Mouse (Mus musculus): ENCODE results near the gene Usp39.

Gene Usp39

DNA sequence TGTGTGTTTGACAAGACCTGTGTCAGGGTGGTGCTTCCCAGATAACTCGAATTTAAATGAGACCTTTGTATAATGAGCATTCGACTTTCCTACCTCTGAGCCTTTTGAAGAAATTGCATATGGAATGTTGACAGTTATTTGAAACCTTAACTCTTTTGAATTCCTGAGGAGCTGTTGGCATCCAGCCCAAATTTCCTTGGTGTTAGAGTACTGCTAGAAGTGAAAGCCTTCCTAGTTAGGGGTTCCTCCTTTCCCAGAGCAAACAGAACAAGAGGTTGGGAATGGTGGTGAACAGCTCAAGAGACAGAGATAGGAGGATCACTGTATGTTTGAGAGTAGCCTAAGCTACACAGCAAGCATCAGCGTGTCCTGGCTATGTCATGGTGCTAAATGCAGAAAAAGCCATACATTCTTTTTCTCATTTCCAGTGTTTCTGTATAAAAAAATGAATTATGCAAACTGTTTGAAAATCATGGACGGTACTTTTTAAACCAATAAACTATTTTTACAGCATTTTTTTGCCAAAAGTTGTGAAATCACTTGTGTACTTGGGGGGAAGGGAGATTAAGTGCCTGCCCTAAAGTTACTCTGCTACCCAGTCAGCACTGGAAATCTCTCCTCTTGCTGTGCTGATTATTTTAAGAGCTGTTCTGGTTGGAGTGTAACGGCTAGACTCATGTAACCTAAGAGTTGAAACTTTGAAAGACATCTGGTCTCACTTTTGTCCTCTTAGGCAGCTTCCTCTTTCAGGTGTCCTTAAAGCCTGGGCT, 7.8 kb upstream of the Usp39 start:
- DNase-seq (ENCODE audit: extremely low spot score) = no peak

DNA sequence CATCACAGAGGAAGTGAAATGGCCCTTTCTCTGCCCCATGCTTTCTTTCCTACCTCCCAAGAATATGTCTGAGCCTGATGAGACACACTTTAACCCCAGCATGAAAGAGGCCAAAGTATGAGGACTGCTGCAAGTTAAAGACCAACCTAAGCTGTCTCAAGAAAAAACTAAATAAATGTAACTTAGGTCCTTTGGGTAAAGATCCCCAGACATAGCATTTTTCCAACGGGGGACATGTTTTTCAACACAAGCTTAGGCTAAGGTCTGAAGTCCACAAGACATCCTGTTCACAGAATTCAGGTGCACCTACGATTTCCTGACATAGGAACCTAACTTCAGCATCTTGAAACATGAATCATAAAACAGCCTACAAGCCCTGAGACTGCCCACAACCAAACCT, 5.2 kb upstream of the Usp39 start:
- no peak for DNase-seq (ENCODE audit: extremely low spot score)

DNA sequence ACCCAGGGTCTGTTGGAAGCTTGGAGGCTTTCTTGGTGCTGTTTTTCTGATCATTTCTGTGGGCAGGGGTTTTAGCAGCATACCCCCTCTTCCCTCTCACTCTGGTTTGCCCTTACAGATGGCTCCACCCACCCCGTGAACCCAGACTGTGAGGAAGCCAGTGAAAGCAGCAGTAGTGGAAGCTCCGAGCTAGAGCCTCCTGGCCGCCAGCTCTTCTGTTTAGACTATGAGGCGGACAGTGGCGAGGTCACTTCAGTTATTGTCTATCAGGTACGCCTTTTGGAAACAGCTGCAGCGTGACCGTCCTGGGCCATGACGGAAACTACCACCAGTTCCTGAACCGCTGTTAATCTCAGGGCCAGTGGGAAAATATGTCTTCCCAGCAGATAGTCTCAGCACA, 3.4 kb upstream of the Usp39 start:
- DNase-seq (ENCODE audit: extremely low spot score) = no peak

DNA sequence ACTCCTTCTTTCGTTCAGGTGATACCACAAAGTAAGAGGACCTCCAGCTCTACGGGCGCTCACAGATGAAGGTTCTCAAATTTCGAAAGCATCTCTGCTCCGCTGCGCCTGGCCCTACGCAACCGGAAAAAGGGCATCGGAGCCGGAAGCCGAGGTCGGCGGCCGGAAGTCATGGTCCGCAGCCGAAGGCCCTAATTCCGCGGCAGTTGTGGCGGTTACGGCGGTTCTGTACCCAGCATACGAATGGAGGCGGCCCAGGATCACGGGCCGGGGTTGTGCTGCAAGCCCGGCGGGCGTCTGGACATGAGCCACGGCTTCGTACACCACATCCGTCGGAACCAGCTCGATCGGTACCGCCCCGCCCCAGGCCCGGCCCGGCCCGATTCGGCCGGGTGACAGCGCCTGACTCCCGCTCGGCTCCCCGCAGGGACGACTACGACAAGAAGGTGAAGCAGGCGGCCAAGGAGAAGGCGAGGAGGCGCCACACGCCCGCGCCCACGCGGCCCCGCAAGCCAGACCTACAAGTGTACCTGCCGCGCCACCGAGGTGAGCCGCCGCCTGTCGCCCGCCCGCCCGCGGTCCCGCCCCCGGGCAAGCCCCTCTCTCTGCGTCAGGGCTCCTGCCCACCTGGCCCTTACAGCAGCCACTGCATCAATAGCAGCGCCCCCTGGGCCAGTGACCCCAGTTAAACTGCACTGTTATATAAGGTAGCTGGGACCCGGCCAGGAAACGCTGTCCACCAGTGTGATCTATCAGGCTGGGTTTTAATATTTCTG, 2.4 kb upstream of the Usp39 start, which contains the start of gene 0610030E20Rik:
0610030E20Rik (plus strand) TSS at position 152 of the 776 bp plus-strand sequence.
- peak; percentile 75 for DNase-seq (ENCODE audit: extremely low spot score)

DNA sequence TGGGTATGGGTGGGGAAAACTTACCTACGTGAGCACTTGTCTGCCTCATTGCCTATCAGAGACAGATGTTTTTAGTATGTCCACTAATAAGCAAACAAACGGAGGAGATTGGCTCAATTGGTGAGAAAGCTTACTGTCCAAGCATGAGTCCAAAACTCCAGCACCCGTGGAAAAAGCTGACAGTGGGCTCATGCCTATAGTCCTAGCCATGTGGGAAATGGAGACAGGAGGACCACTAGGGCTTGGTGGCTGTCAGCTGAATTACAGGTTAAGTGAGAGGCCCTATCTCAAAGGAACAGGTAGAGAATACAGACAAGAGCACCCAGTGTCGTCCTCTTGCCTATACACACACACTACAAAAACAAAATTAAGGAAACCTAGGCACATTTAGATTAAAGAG, 1.3 kb upstream of the Usp39 start:
- no peak for DNase-seq (ENCODE audit: extremely low spot score)

DNA sequence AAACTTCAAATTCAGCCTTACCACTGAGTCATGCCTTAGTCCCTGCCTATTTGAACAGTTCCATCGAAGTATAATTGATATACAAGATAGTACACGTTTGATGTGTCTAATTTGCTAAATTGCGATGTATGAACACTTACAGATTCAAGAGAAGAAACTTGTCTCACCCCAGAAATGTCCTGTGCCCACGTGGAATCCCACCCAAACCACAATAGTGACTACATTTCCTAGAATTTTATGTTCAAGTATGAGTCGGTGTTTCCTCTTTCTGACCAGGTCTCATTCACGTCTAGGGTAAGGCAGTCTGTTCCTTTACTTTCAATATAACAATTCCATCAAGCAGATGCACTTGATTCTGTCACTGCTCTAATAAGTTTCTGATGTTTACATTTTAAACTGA, 649 bp upstream of the Usp39 start:
- no peak for DNase-seq (ENCODE audit: extremely low spot score)

DNA sequence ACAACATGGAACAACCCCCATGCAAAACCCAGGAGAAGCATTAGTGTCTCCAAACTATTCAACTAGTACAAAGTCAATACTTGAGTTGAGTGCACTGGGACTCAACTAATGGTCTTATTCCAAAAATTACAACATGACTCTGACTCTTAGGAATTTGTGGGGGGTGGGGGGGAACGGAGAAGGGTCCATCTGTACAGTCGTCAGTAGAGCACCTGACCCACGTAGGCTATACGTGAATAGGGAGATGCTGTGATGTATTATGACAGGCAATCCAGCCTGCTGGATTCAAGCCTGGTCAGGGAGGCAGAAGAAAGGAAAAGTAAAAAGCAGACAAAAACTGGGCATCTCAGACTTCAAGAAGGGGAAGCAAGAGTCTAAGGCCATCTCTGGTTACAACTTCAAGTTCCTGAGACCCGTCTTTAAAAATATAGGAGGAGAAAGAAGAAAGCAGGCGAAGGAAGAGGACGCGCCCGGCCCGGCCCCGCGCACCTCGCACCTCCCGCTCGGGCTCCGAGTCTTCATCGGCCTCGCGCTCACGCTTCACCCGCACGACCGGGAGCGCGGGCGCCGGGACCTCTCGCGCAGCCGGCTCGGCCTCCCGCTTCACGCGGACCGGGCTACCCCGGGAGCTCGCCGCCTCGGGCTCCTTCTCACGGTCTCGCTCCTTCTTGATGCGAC, 449 bp downstream of the Usp39 start:
- DNase-seq (ENCODE audit: extremely low spot score) = no peak

DNA sequence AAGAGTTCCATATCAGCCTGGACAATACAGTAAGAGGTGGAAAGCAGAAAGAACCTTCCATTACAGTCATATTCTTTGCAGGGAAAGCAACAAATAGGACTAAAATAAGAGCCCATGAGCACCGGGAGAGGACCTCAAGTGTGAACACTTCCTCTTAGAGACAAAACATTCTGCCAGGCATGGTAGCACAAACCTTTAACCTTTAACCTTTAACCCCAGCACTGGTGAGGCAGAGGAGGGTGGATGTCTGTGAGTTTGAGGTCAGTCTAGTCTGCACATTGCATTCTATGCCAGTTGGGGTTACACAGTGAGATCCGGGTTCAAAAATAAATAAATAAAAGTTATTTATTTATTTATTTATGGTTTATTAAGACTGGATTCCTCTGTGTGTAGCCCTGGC, 4.5 kb downstream of the Usp39 start:
- no peak for DNase-seq (ENCODE audit: extremely low spot score)

DNA sequence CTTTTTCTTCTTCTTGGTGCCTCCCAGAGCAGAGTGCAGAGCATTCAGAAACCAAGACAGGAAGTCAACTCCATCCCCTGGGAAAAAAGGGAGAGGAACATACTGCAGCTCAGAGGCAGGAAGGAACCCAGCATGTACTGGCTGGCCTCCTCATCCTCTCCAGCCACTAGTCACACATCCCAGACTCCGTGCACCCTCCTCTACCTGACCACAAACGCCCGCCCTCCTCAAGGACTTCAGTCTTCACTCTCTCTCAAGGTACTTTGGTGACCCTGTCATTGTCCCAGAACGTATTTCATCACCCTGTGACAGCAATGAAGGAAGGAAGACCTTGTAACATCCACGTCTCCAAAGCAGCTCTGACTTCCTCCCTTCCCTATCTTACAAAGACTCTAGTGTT, 11.9 kb downstream of the Usp39 start:
- DNase-seq (ENCODE audit: extremely low spot score) = no peak

DNA sequence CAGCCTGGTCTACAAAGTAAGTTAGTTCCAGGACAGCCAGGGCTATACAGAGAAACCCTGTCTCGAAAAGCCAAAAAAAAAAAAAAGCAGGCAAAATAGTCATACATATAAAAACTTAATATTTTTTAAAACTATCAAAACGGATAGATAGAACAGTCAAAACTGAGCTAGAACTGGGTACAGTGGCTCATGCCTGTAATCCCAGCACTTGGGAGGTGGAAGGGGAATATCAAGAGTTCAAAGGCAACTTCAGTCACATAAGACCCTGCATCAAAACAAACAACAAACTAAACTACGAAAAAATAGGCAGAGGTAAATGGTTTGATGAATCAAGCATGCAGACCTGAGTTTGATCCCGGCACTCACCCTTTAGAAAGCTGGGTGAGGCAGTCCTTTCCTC, 14.9 kb downstream of the Usp39 start:
- DNase-seq (ENCODE audit: extremely low spot score) = no peak

DNA sequence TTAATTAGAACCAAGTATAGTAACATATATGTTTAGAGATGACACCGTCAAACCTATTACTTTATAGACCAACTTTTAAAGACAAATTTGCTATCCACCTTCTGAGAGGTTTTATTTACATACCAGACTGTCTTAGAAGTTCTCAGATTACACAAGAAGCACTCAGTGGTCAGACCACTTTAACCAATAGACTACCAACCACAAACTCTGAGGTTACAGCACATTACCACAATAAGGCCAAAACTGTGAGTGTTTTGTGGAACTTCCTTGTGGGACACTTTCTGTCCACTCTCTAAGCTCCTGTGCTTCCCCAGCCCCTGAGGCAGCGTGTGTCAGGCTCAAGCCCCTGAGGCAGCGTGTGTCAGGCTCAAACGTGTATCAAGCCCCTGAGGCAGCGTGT, 16.0 kb downstream of the Usp39 start:
- DNase-seq (ENCODE audit: extremely low spot score) = no peak

DNA sequence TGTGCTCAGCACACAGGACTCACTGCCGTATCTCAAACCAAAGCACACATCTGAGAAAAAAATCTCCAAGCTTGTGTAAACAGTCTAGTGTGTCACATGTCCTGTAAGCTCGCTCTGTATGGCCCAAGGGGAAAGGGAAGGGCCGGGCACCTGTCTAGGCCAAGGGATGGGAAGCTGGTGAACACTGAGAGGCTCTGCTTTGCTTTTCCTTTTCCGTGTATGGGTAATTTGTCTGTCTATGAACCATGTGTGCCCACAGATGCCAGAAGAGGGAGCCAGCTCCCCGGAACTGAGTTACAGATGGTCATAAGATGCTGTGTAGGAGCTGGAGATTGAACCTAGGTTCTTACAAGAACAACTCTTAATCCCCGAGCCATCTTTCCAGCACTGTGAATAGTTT, 18.7 kb downstream of the Usp39 start:
- DNase-seq (ENCODE audit: extremely low spot score) = no peak

DNA sequence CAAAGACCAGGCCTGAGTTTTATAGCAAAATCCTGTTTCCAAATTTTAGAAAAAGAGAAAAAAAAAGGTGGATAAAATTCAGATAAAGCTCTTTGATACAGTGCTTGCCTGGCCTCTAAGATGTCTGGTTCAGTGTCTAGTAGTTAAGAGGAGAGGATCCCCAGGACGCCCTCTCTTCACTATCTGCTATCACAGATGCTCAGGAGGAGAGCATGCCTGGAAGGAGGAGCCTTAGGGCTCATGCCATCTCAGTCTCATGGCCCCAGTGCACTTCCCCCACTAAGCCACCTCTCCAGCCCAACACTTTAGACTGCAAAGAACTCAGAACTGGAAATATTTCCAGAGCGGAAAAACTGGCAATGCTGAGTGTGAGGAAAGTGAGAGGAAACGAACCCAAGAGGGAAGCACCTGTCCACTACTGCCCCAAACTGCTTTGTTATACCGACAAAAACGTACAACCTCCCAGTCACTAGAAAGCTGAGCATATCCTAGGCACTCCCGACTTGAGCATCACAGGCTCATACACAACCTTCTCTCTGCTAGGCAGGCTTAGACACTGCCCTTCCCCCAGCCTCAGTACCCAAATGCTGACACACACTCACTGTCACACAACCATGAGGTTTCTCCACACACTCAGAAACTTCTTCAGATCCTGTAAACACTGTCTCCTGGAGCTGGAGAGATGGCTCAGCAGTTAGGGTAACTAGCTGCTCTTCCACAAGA, 21.0 kb downstream of the Usp39 start:
- no peak for DNase-seq (ENCODE audit: extremely low spot score)

DNA sequence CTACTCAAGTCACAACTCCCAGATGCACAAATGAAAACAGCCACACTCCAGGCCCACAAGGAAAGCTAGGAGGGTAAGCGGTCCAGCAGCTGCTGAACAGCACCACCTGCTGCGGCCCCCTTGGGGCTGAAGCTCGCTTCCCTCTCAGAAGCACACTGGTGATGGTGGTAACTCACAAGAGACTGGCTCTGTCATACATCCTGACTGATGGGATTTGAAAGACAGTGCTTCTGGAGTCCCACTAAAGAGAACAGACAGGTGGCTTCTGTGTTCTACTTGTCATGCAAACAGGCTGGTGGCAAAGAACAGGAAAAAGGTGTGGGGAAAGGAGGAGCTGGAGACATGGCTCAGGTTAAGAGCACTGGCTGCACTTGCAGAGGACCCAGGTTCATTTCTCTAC, 22.0 kb downstream of the Usp39 start:
- DNase-seq (ENCODE audit: extremely low spot score) = no peak

DNA sequence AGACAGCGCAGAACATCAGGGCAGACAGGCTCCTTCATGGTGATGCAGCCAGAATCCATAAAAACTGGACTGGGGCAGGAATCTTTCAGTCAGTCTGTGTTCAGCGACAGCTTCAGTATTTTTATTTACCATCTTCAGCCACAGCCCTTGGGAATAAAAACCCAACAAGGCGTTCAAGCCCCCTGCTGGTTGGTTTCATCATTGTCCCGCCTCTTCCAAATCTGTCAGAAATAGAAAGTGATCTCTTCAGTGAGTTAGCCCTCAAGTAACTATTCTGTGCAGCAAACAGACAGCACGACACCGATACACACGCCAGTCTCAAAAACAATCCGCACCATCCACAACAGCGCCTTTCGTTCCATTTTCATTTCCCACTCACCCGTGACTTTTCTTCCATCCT, 26.0 kb downstream of the Usp39 start:
- DNase-seq (ENCODE audit: extremely low spot score) = peak; percentile 29

DNA sequence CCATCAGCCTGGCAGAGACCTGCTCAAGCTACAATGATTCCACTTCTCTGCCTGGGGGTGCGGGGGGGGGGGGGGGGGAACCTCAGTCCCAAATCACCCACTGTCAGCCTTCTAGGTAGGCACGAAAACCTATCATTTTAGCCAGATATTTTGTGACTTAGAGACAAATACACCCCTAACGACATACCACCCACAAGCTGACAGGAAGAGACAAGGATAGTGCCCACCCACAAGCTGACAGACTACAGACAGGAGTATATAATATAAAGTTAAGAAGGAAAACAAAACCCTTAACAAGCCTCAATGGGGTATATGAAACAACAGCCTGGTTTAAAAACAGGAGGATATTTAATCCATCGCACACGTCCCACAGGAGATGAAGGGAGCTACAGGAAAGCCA, 26.5 kb downstream of the Usp39 start:
- no peak for DNase-seq (ENCODE audit: extremely low spot score)

DNA sequence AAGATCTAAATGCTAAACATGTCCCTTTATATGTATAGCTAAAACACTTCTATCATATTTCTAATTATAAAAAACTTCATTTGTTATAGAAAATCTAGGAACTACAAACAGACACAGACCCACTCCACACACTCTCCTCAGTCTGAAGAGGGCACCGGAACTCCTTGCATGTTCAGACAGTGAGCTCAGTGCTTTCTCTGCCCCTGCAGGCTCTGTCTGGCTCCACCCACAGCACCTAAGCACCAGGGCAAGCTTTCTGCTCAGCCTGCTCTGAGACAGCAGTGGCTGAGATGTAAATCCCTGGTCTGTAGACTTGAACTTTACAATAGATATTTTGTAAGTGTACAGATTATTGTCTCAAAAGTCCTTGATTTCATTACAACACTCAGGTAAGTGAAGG, 28.9 kb downstream of the Usp39 start:
- no peak for DNase-seq (ENCODE audit: extremely low spot score)

DNA sequence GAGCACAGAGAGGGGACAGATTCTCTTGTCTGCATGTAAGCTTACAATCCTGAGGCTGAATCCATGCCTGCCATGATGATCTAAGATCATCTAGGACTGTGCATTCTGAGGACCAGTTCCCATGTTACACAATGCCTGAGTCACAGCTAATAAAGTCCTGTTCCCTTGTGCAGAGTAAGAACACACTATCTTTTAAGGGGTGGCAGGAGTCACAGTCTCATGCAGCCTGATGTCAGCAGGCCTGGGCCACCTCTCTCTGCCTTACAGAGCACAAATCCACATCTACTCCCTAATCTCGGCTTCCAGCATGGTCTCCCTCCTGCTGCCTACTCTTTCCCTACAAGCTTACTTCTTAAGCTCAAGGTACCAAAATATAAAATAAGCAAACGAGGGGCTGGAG, 29.6 kb downstream of the Usp39 start:
- DNase-seq (ENCODE audit: extremely low spot score) = no peak

DNA sequence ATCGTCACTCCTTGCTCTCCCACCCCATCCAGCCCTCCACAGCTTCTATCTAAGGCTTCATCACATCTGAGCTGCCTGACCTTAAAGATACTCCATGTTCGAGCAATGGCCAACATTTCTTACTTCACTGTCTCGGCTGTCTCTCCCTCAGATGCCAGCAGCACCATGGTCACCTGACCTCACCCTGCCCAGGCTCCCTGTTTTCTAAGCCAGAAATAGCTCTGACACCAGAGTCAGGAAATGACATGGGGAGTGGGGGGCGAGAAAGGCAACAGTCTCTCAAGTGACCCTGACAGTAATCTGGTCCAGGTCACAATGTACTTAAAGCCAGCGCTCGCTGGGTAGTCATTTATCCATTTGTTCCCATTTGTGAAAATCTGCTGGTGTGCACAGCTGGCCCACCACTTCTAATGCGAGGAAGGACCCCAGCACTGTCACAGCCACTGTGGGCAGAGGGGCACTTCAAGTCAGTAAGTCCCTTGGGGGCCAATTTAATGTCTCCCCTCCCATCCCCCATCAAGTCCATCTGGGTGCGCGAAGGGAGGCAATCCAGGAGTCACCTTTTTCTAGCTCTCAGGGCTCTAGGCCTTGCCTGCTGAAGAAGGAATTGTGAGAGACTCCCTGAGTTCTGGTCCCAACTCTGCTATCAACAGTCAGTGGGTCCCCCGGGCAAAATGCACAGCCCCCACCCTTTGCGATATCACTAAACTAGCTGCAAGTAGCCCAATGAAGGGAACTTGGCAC, 31.7 kb downstream of the Usp39 start:
- no peak for DNase-seq (ENCODE audit: extremely low spot score)

DNA sequence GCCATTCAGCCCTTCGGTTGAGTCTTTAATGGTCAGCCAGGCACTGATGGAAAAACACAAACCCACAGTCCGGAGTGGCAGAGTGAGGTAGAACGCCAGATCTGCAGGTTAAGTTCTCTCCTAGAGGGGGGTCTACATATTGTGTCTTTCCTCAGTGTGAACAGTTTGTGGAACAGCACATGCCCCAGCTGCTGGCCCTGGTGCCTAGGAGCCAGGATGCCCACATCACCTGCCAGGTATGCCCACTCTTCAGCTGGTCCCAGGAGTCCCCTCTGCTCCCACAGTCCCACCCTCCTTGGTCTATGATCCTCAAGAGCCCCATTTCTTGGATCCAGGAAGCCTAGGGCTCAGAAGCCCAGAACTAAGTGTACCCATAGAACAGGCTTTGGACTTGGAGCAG, 32.8 kb downstream of the Usp39 start:
- no peak for DNase-seq (ENCODE audit: extremely low spot score)

DNA sequence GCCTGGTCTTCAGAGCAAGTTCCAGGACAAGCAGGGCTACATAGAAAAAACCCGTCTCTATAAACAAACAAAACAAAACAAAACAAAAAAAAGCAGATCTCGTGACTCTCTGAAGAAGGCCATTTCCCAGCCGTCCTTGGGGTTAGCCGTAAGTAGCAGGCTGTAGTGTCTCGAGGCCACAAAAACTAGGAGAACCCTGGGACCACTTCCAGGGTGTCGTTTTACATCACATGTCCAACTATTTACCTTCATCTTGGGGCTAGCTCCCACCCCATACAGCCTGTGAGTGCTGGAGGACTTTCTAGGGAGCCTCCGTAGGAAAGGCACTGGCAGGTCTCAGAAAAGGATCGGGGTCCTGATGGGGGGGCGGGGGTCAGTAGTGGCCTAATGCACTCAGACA, 41.5 kb downstream of the Usp39 start:
- no peak for DNase-seq (ENCODE audit: extremely low spot score)
